Mouse (Mus musculus) retina, postnatal 1 day (tissue): ENCODE measurements around the gene Capn6.

ENCODE experiments used
- DNase-seq: peaks from one replicate; pipeline ENCODE4 v3.0.0-alpha.2; 2012

Gene Capn6

DNA sequence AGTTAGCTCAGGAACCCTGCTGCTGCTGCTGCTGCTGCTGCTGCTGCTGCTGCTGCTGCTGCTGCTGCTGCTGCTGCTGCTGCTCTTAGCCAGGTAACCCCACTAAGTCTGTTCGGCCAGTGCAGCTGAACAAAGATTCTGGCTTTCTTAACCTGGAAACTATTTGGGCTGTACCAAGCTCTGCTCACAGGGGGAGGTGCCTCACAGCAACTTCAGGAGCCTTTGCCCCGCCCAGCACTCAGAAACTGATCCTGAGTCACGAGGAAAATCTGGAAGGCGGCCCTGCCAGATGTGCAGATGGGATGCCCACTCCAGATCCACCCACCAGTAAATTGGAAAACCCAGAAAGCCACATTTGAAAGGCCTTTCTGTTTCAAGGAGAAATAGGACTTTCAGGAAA, at the start of gene Capn6:
Gene Capn6 (minus strand): TSS at position 203 of the 400 bp plus-strand sequence.
- DNase-seq = no peak

DNA sequence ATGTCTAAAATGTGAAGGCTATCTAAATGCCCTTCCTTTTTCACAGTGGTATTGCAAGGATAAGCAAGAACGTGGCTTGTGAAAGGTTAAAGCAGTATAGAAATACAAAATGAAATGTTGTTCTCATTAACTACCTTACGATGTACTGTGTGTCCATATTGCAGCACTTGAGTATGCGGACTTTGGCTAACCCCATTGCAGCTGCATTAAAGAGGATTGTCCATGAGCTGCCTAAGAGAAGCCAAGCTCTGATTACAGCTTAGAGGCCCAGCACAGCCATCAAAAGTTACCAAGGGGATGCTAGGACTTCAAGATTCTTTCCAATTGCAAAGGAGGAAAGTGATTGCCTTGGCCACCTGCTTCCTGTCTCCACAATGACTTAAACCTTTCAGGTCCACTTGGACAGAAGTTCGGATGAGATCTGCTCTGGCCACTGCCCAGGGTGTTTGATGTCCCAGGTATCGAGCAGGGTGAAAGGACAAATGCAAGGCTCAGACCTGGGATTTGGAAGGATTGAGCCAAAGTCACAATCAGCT, 40.0 kb upstream of the Capn6 start:
- DNase-seq = no peak

DNA sequence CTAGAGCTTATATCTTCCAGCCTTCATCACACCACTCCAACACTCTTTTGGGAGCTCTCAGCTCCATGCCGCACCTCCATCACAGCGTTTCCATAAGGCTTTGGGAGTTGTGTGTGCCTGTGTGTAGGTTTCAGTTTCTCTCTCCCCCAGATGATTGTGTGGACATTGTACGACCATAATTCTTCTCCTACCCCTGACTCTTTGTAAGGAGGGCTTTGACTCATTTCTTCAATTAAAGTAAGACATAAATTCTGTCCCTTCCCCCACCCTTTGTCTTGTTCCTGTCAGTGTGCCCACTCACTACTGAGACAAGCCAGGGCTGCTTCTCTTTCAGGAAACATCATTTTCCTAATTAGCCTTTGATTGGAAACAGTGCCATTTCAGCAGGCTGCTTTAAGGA, 24.1 kb upstream of the Capn6 start:
- DNase-seq = no peak

DNA sequence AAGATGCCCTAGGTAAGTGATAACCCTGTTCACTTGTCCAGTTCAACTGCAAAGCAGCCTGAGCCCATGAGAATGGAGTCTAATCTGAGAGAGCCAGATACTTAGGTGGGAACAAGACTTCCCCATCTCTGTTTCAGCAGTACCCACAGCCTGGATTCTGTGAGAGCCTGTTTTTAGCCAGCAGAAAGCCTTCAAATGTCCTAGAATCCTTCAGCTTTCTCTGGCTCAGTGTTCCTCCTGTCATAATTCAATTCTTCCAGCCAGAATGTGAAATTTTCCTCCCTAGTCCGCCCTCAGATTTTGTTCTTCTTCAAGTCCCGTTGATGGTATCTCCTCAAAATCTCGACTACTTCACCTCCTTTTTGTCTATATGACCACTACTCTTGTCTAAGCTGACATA, 22.8 kb upstream of the Capn6 start:
- no peak for DNase-seq

DNA sequence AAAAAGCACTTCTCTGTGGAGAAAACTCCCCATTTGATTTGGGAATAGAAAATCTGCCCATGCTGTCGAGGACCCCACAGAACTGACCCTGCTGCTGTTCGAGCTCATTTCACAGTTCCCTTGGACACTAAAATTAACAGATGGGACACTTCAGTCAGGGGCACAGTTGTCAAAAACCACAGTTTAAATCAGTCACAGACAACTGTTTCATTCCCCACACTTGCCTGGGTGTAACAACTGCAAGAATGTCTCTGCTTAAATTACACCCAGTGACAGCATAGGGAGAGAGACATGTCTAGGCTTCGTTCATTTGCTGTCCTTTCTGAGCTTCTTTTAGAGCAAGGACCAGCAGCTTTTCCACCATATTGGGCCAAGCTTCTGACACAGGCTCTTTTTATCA, 19.4 kb upstream of the Capn6 start:
- no peak for DNase-seq

DNA sequence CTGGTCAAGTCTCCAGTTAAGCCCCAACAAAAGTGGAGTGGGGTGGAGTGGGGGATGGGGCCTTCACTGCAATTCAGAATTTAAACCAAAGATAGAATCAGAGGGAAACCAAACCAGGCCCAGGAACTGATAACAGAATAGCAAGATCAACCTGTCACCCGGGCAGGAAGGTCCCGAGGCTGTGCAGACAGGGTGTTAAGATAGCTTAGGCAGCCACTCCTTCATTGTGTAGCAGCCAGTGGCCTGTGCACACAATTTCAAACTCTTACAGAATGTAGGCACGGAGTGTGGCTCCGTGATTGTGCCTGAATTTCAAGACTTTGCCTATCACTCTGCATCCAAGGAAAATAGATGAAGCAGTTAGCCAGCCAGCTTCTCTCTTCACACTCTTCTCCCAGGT, 693 bp downstream of the Capn6 start:
- DNase-seq = no peak

DNA sequence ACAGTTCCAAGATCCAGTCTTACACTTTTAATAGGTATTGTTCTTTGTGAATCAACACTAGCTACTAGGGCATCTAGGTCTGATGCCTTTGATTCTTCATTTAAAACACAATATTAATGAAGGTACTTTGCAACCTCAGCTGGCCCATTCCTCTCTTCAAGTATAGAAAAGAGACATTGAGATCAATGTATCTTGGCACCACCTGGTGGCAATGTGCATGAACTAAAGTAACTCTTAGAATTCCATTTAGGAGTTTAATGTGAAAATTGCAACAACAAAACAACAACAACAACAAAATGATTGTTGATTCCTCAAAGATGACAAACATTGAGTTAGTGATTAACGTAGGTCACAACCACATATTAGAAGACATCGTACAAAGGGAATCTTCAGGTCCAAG, 8.3 kb downstream of the Capn6 start:
- DNase-seq = no peak

DNA sequence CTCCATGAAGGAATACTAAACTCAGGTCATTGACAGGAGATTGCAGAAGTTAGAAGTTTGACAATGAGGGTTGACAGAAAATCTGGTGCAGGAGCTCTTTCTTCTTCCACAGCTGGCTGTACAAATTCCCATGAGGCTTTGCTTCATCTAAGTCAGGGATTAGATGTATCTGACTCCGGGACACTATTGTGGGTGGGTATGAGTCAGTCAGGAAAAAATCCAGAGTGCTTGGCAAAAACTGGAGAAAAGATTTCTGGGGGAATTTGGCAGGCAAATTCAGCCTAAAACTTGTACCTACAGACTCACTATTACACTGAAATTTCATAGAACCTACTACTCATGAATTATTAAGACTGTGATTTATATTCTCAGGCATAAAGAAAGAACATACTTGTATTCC, 11.3 kb downstream of the Capn6 start:
- no peak for DNase-seq

DNA sequence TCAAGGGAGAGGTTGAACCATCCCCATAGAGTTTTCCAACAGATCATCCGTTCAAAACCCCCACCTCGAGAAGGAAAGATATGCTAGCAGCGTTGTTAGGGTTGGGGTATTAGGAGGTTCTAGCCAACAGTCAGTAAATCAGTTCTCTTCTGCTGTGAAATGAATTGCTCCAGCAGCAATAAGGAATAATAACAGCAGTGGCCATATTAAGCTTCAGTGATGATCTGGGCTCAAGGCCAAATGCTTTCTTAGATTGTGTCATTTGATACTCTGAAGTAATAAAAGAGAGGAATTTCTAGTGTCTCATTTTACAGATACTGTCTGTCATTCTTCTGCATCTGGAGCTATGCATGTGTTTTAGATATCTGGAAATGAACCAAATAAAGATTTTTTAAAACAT, 64.7 kb downstream of the Capn6 start:
- no peak for DNase-seq
